Mouse (Mus musculus) hindbrain, embryonic 10.5 days (tissue): Measurements from ENCODE around the gene Sema5b. TPM values are rescaled to one million over a fixed set of nuclear protein-coding genes. Genes with fewer than 3 reads are reported as not detected.

ENCODE experiments used
- polyA plus RNA-seq: library from polyadenylated mRNA; unstranded; fragments of >200 nt; fragmentation: Nextera tagmentation; extraction: Ambion mirVana; gene quantifications from 2 replicates; pipeline ENCODE4 v1.2.1, GENCODE M21; 2016

The Sema5b gene
- polyA plus RNA-seq, 1 experiment from 2014 or later = 57.8 TPM

Other genes with a start within 250 kb of the Sema5b start
- 33.8 and 35.7 TPM in 2 replicates for gene Sec22a, start 177.2 kb upstream of the Sema5b start, polyA plus RNA-seq
- 23.0 and 28.2 TPM in 2 replicates for gene Pdia5, start 50.3 kb upstream of the Sema5b start, polyA plus RNA-seq
- gene Dirc2, start 228.2 kb downstream of the Sema5b start, polyA plus RNA-seq = 15.2 and 17.3 TPM in 2 replicates
- 24.1 and 25.0 TPM in 2 replicates for gene Hspbap1, start 229.2 kb downstream of the Sema5b start, polyA plus RNA-seq